9 mouse cellular contexts compared by ENCODE assay signal in genomic region chr5:146303470-146303869, GRCm38 (mm10).
DNase-seq lines count a peak whose midpoint lies in the region; ATAC-seq lines count a peak whose summit lies in the region.
"Had no signal": no experiment of that assay in that cellular context is flagged by ENCODE, and none has a peak within 500 bp of the region (broad histone marks: within the 10 kb centered on the region; RNA-seq: fewer than 3 reads in every experiment).

No protein-coding gene starts in this region.

- peaks cover 43% of the 10 kb centered on the region for H3K4me1 ChIP-seq in liver, embryonic 12.5 days
- H3K4me1 ChIP-seq: heart, embryonic 15.5 days had no signal

- H3K27ac ChIP-seq in liver, embryonic 12.5 days: no peak overlapping the region
- H3K27ac ChIP-seq: heart, embryonic 15.5 days had no signal

- no peaks in the 10 kb centered on the region for H3K27me3 ChIP-seq in liver, embryonic 12.5 days (replicated peaks)
- H3K27me3 ChIP-seq: heart, embryonic 15.5 days had no signal

- H3K4me3 ChIP-seq in liver, embryonic 12.5 days: no peak overlapping the region
- H3K4me3 ChIP-seq: heart, embryonic 15.5 days had no signal

- 75% methylated on average over 5 of the region's 5 CpGs for WGBS in liver, embryonic 12.5 days (ENCODE audit: insufficient replicate concordance)

- peak; percentile 31; the same call in 1 of the 2 replicates for ATAC-seq in liver, embryonic 12.5 days
- ATAC-seq in neutrophil, adult 5-6 weeks (ENCODE audit: extremely low read depth, insufficient number of reproducible peaks, low FRiP score, poor library complexity, severe bottlenecking): peak; percentile 63; the same call in 1 of the 2 replicates

- no peak overlapping the region for H3K4me2 ChIP-seq in liver, embryonic 12.5 days
- H3K4me2 ChIP-seq: heart, embryonic 15.5 days had no signal

- H3K36me3 ChIP-seq in liver, embryonic 12.5 days: peaks cover 81% of the 10 kb centered on the region

- H3K9ac ChIP-seq in liver, embryonic 12.5 days: no peak overlapping the region
- H3K9ac ChIP-seq: heart, embryonic 15.5 days had no signal

- H3K9me3 ChIP-seq in liver, embryonic 12.5 days (replicated peaks): peaks cover 7% of the 10 kb centered on the region
- H3K9me3 ChIP-seq: heart, embryonic 15.5 days had no signal

- DNase-seq in B cell, adult 2 months: peak; percentile 71 to 74
- DNase-seq in Muller cell, postnatal 12 days (ENCODE audit: inconsistent ontology term): peak; percentile 20
- peak; percentile 79 for DNase-seq in cerebellum, adult 9-10 months
- peak; percentile 29 to 63 for DNase-seq in frontal cortex, postnatal 10 days (ENCODE audit: low spot score in 2 of 2)
- DNase-seq in kidney, adult 9 months: peak; percentile 85
- DNase-seq in yolk sac, embryonic 10.5 days (ENCODE audit: low spot score): peak; percentile 40

Comparison
In these comparisons a context has a peak if more than half of its experiments do, and no peak if none do; other contexts are left out.
1. DNase-seq: peak in every context shown above with its lines; median percentile 85 in kidney, adult 9 months; 79 in cerebellum, adult 9-10 months; 72 in B cell, adult 2 months; 46 in frontal cortex, postnatal 10 days; 40 in yolk sac, embryonic 10.5 days; 20 in Muller cell, postnatal 12 days.